In the genomic region with DNA sequence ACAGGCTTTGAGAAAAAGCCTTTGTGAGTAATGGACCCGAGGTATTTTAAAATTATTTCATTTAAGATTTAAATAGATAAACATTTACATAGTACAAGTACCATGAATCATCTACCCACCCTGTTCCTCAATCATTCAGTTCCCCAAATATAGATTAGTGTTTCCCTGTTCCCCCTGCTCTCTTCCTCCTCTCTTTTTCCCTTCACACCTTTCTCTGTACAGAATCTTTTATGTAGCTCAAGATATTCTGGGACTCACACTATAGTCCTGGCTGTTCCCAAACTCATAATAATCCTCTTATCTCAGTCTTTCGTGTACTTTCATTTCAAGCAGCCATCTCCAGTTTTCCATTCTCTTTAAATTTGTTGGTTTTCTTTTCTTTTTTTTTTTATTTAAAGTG, we compare ENCODE assay signal across 20 mouse cellular contexts. TPM values are rescaled to one million over a fixed set of nuclear protein-coding genes. Genes with fewer than 3 reads are reported as not detected.
"Had no signal": no experiment of that assay in that cellular context is flagged by ENCODE, and none has a peak within 500 bp of the region (broad histone marks: within the 10 kb centered on the region; RNA-seq: fewer than 3 reads in every experiment).

No protein-coding gene starts in this region.

- ATAC-seq: liver, embryonic 12.5 days; liver, postnatal 0 days; lung, postnatal 0 days; midbrain, embryonic 13.5 days; midbrain, embryonic 15.5 days; midbrain, embryonic 16.5 days had no signal

- DNase-seq: left cerebral cortex, postnatal 4 days; liver; liver, embryonic 13.5 days; liver, postnatal 0 days; lung, adult 18-20 months; lung, adult 2 months; lung, embryonic 14.5 days; lung, postnatal 10 days; lung, postnatal 14 days; lung, postnatal 36 days; lung, postnatal 4 days; midbrain, embryonic 14.5 days had no signal

RNA-seq across cellular contexts. Expression of a gene that starts 4.3 kb away (rescaled TPM):
- total RNA-seq: megakaryocyte progenitor cell, adult 5-6 weeks; megakaryocyte, adult 5-6 weeks; monocyte, adult 5-6 weeks had no signal
